Mouse (Mus musculus): ENCODE data around the gene Mmrn1. TPM values are rescaled to one million over a fixed set of nuclear protein-coding genes. Genes with fewer than 3 reads are reported as not detected.
A peak's percentile ranks its signal among the peaks of the same experiment; 100 is the strongest.

Gene Mmrn1
- total and polyA plus RNA-seq, 2 experiments = 0.02 to 1.1 TPM

GRCm38 (mm10) chr6:60979039-60979438 is 54.3 kb downstream of the Mmrn1 start:
- no peak for TF ChIP-seq CTCF (IDR thresholded peaks at IDR 0.05; ENCODE audit: low read depth, low read length)
- TF ChIP-seq POLR2A (IDR thresholded peaks at IDR 0.05; ENCODE audit: extremely low read depth, insufficient read depth, low read length) = no peak
- H3K9ac ChIP-seq (ENCODE audit: low read depth, low read length) = no peak overlapping the region
- no peak overlapping the region for H3K27ac ChIP-seq (replicated peaks; ENCODE audit: insufficient read depth, low read depth, low read length)
- H3K36me3 ChIP-seq (ENCODE audit: control insufficient read depth, insufficient read depth, low read length) = no peaks in the 10 kb centered on the region
- 61% methylated on average over 2 of the region's 2 CpGs for WGBS
- H3K4me3 ChIP-seq (ENCODE audit: insufficient read depth, low read depth, low read length) = no peak overlapping the region
- peak; percentile 5 for DNase-seq (ENCODE audit: extremely low read depth, low read depth, low spot score)
- H3K4me1 ChIP-seq (ENCODE audit: control insufficient read depth, insufficient read depth, low read length) = no peaks in the 10 kb centered on the region
- no peaks in the 10 kb centered on the region for H3K27me3 ChIP-seq (ENCODE audit: control insufficient read depth, insufficient read depth, low read length)
- no peaks in the 10 kb centered on the region for H3K79me2 ChIP-seq (ENCODE audit: control insufficient read depth, insufficient read depth, low read length)

- Histone ChIP-seq H3K27me3 (ENCODE audit: control insufficient read depth, insufficient read depth, low read length) (no peaks in the 10 kb centered on the region), H3K79me2 (ENCODE audit: control insufficient read depth, insufficient read depth, low read length) (no peaks in the 10 kb centered on the region), H3K36me3 (ENCODE audit: control insufficient read depth, insufficient read depth, low read length) (no peaks in the 10 kb centered on the region), H3K4me1 (ENCODE audit: control insufficient read depth, insufficient read depth, low read length) (no peaks in the 10 kb centered on the region), H3K4me3 (ENCODE audit: insufficient read depth, low read depth, low read length) (no peak overlapping the region), H3K9ac (ENCODE audit: low read depth, low read length) (no peak overlapping the region), H3K27ac (replicated peaks; ENCODE audit: insufficient read depth, low read depth, low read length) (no peak overlapping the region)
- no peak for DNase-seq (ENCODE audit: extremely low read depth, low read depth, low spot score)
- TF ChIP-seq CTCF (IDR thresholded peaks at IDR 0.05; ENCODE audit: low read depth, low read length) = no peak
- no peak for TF ChIP-seq POLR2A (IDR thresholded peaks at IDR 0.05; ENCODE audit: extremely low read depth, insufficient read depth, low read length)
- 59% methylated on average over 1 of the region's 1 CpGs for WGBS
These were observed 59.6 kb downstream of the Mmrn1 start for GRCm38 (mm10) chr6:60984360-60984759.

- Histone ChIP-seq H3K27me3 (ENCODE audit: control insufficient read depth, insufficient read depth, low read length) (no peaks in the 10 kb centered on the region), H3K4me3 (ENCODE audit: insufficient read depth, low read depth, low read length) (no peak overlapping the region), H3K4me1 (ENCODE audit: control insufficient read depth, insufficient read depth, low read length) (no peaks in the 10 kb centered on the region), H3K9ac (ENCODE audit: low read depth, low read length) (no peak overlapping the region), H3K27ac (replicated peaks; ENCODE audit: insufficient read depth, low read depth, low read length) (no peak overlapping the region), H3K36me3 (ENCODE audit: control insufficient read depth, insufficient read depth, low read length) (no peaks in the 10 kb centered on the region), H3K79me2 (ENCODE audit: control insufficient read depth, insufficient read depth, low read length) (no peaks in the 10 kb centered on the region)
- no peak for DNase-seq (ENCODE audit: extremely low read depth, low read depth, low spot score)
- WGBS = 34% methylated on average over 2 of the region's 2 CpGs
- no peak for TF ChIP-seq POLR2A (IDR thresholded peaks at IDR 0.05; ENCODE audit: extremely low read depth, insufficient read depth, low read length)
These were observed 61.1 kb downstream of the Mmrn1 start for GRCm38 (mm10) chr6:60985919-60986318.

- WGBS = 81% methylated on average over 11 of the region's 11 CpGs
- H3K9ac ChIP-seq (ENCODE audit: low read depth, low read length) = no peak overlapping the region
These were observed 62.1 kb downstream of the Mmrn1 start for GRCm38 (mm10) chr6:60986914-60987313.

GRCm38 (mm10) chr6:60987804-60988203 is 63.0 kb downstream of the Mmrn1 start:
- TF ChIP-seq POLR2A (IDR thresholded peaks at IDR 0.05; ENCODE audit: extremely low read depth, insufficient read depth, low read length) (no peak), CTCF (IDR thresholded peaks at IDR 0.05; ENCODE audit: low read depth, low read length) (no peak)
- Histone ChIP-seq H3K79me2 (ENCODE audit: control insufficient read depth, insufficient read depth, low read length) (no peaks in the 10 kb centered on the region), H3K36me3 (ENCODE audit: control insufficient read depth, insufficient read depth, low read length) (no peaks in the 10 kb centered on the region), H3K4me1 (ENCODE audit: control insufficient read depth, insufficient read depth, low read length) (no peaks in the 10 kb centered on the region), H3K9ac (ENCODE audit: low read depth, low read length) (no peak overlapping the region), H3K4me3 (ENCODE audit: insufficient read depth, low read depth, low read length) (no peak overlapping the region), H3K27me3 (ENCODE audit: control insufficient read depth, insufficient read depth, low read length) (no peaks in the 10 kb centered on the region), H3K27ac (replicated peaks; ENCODE audit: insufficient read depth, low read depth, low read length) (no peak overlapping the region)
- 60% methylated on average over 3 of the region's 3 CpGs for WGBS
- no peak for DNase-seq (ENCODE audit: extremely low read depth, low read depth, low spot score)

More at GRCm38 (mm10) chr6:60986914-60987313, 62.1 kb downstream of the Mmrn1 start:
- no peak for TF ChIP-seq POLR2A (IDR thresholded peaks at IDR 0.05; ENCODE audit: extremely low read depth, insufficient read depth, low read length)
- TF ChIP-seq CTCF (IDR thresholded peaks at IDR 0.05; ENCODE audit: low read depth, low read length) = no peak
- Histone ChIP-seq H3K27ac (replicated peaks; ENCODE audit: insufficient read depth, low read depth, low read length) (no peak overlapping the region), H3K36me3 (ENCODE audit: control insufficient read depth, insufficient read depth, low read length) (no peaks in the 10 kb centered on the region), H3K79me2 (ENCODE audit: control insufficient read depth, insufficient read depth, low read length) (no peaks in the 10 kb centered on the region), H3K4me3 (ENCODE audit: insufficient read depth, low read depth, low read length) (no peak overlapping the region), H3K27me3 (ENCODE audit: control insufficient read depth, insufficient read depth, low read length) (no peaks in the 10 kb centered on the region), H3K4me1 (ENCODE audit: control insufficient read depth, insufficient read depth, low read length) (no peaks in the 10 kb centered on the region)
- DNase-seq (ENCODE audit: extremely low read depth, low read depth, low spot score) = no peak

GRCm38 (mm10) chr6:60992366-60992765 is 67.6 kb downstream of the Mmrn1 start:
- DNase-seq (ENCODE audit: extremely low read depth, low read depth, low spot score) = no peak
- H3K27me3 ChIP-seq (ENCODE audit: control insufficient read depth, insufficient read depth, low read length) = no peaks in the 10 kb centered on the region
- H3K4me3 ChIP-seq (ENCODE audit: insufficient read depth, low read depth, low read length) = no peak overlapping the region
- no peak overlapping the region for H3K27ac ChIP-seq (replicated peaks; ENCODE audit: insufficient read depth, low read depth, low read length)
- no peaks in the 10 kb centered on the region for H3K36me3 ChIP-seq (ENCODE audit: control insufficient read depth, insufficient read depth, low read length)
- 98% methylated on average over 1 of the region's 1 CpGs for WGBS
- no peak overlapping the region for H3K9ac ChIP-seq (ENCODE audit: low read depth, low read length)
- H3K79me2 ChIP-seq (ENCODE audit: control insufficient read depth, insufficient read depth, low read length) = no peaks in the 10 kb centered on the region
- no peak for TF ChIP-seq POLR2A (IDR thresholded peaks at IDR 0.05; ENCODE audit: extremely low read depth, insufficient read depth, low read length)
- TF ChIP-seq CTCF (IDR thresholded peaks at IDR 0.05; ENCODE audit: low read depth, low read length) = no peak
- H3K4me1 ChIP-seq (ENCODE audit: control insufficient read depth, insufficient read depth, low read length) = no peaks in the 10 kb centered on the region

All from liver, adult 2 months (tissue).